Mouse (Mus musculus): ENCODE measurements around the gene A930017K11Rik.

A930017K11Rik gene

GRCm38 (mm10) chr17:25925348-25925747 lies 27.0 kb downstream of the A930017K11Rik start:
- WGBS: 62% methylated on average over 2 of the region's 2 CpGs

- WGBS: 64% methylated on average over 5 of the region's 5 CpGs
These were observed 30.2 kb downstream of the A930017K11Rik start for GRCm38 (mm10) chr17:25922120-25922519.

- under 1% methylated on average over 40 of the region's 40 CpGs for WGBS
These were observed 32.4 kb downstream of the A930017K11Rik start for GRCm38 (mm10) chr17:25919786-25920642.

GRCm38 (mm10) chr17:25919144-25919785 lies 33.1 kb downstream of the A930017K11Rik start, which contains the start of gene Rab40c:
Gene Rab40c (minus strand): TSS chr17:25919727.
- WGBS: 1% methylated on average over 70 of the region's 78 CpGs

DNA sequence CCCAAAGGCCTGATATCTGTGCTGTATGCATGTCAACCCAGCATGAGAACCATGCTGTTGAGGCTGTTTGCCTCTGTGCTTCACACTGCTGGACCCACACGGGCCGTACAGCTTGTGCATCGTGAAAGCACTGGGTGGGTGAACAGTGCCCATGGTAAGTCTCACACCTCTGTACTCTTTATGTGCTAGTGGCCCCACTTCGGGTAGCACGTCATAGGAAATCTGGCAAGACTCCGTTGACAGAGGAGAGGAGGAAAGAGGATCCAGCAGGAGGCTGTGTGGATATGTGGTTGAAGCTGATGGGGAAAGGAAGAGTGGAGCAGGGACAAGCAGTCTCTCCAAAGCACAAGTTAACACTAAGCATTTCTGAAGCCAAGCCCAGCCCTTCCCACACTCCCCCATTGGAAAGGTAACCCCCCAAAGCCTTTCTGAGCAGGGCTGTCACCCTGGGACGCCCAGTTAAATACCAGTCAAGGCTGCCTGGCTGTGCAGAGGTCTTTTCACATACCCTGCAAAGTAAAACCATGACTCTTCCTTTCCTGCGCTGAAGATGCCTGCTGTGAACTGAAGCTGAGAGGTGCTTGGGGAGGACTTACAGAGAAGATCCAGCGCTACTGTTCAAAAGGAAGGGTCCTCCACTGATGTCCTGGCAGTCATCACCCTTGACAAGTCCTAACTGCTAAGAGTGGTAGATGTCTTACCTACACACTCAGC lies 34.2 kb downstream of the A930017K11Rik start:
- 46% methylated on average over 9 of the region's 9 CpGs for WGBS

- WGBS: 57% methylated on average over 8 of the region's 8 CpGs
These were observed 35.3 kb downstream of the A930017K11Rik start for GRCm38 (mm10) chr17:25916931-25917647.

DNA sequence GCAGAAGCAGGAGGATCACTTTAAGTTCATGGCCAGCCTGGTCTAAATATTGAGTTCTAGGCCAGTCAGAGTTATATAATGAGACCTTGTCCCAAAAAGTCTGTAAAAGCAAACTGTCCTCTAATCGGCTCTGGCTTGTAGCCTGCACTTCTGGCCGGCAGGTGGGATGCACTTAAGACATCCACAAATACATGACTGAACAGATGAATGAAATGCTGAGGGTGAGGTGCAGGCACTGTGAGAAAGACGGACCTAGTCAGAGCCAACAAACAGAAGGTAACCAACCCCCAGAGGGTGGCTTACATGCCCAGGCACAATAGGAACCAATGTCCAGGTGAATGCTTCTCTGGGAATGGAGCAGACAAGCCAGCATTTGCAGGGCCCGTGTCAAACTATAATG lies 38.1 kb downstream of the A930017K11Rik start:
- WGBS: 39% methylated on average over 4 of the region's 4 CpGs

DNA sequence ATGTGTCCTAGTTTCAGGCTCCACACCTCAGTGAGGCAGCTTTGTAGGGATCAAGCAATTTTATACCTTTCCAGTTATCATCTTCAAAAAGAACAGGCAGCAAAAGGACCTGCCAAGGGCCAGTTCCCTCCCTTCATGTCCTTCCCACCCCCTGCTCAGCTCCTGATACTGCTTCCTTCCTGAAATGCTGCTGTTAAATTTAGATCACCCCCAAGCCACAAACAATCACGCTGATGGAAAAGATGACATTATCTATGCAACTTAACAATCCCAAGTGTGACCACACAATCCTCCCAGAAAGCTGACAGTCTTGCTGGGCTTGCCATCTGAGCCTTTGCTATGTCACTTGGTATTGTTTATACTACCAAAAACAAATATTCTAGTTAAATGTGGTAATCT lies 38.5 kb downstream of the A930017K11Rik start:
- 24% methylated on average over 1 of the region's 1 CpGs for WGBS

DNA sequence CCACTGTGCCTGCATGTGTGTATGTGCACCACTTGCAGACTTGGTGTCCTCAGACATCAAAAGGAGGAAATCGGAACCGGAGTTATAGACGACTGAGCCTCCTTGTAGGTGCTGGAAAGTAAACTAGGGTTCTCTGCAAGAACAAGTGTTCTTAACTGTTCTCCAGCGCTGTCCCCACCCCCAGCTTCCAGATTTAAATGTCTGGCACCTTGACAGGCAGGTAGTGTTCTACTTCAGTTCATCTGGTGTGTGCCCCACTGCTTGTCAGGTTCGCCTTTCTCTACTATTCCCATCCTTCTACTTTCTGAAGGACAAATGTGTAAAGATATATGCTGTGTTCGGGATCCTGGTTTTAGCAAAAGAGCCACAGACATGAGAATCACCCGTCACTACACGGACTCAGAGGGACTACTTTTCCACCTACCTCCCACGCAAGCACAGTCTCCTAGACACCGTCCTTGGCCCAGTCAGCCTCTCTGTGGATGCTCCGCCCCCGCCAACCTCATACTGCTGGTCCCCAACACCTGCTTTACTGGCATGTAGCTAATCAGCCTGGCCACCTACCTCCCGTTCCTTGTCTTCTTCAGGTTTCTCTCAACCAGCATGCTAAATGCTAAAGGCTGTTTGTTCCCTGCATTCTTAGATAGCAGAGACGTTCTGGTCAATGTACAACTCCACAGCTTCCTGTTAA lies 39.0 kb downstream of the A930017K11Rik start:
- WGBS: 39% methylated on average over 14 of the region's 14 CpGs

GRCm38 (mm10) chr17:25911816-25912215 lies 40.5 kb downstream of the A930017K11Rik start:
- WGBS: 65% methylated on average over 4 of the region's 4 CpGs

DNA sequence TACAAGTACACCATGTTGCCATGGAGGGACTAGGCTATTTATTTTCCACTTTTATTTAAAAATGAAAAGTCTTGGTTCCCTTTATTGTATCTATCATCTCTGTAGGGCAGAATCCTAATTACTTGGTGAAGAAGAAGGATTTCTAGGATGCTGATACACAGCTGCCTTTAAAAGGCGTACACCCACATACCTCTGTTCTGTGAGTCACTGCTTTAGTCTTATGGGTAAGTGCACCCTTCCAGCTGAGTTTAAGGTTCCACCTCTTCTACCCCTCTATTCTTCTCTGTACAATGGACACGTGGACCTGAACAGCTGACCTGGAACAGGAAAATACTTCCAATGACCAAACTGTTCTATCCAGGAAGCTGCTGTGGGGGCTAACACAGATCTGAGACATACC lies 44.7 kb downstream of the A930017K11Rik start:
- WGBS: 49% methylated on average over 2 of the region's 2 CpGs

- WGBS: 78% methylated on average over 3 of the region's 3 CpGs
These were observed 49.3 kb downstream of the A930017K11Rik start for GRCm38 (mm10) chr17:25903061-25903460.

DNA sequence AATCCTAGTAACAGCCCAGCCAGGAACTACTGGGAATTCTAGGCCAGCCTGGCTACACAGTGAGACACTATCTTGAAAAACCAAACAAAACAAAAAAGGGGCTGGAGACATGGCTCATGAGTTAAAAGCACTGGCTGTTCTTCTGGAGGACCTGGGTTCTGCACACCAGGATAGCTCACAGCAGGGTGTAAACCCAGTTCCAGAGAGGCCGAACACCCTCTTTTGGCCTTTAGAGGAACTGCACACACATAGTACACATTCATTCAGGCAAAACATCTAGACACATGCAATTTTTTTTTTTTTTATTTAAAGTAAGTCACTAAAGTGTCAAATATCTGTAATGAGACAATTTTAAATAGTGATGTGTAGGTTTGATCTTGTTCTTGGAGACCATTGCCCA lies 52.2 kb downstream of the A930017K11Rik start:
- WGBS: 89% methylated on average over 1 of the region's 1 CpGs
